Mouse (Mus musculus): ENCODE measurements around the gene Gstt1. TPM values are rescaled to one million over a fixed set of nuclear protein-coding genes. Genes with fewer than 3 reads are reported as not detected.

Gstt1 gene
- polyA plus RNA-seq, 1 experiment from 2014 or later, result 5.3 TPM

GRCm38 (mm10) chr10:75832272-75832895 is 34.0 kb upstream of the Gstt1 start:
- 51% methylated on average over 13 of the region's 13 CpGs for WGBS
- H3K4me2 ChIP-seq, result no peak overlapping the region
- no peaks in the 10 kb centered on the region for H3K36me3 ChIP-seq
- peaks cover 12% of the 10 kb centered on the region for H3K27me3 ChIP-seq (replicated peaks)
- H3K27ac ChIP-seq (replicated peaks), result no peak overlapping the region
- no peaks in the 10 kb centered on the region for H3K9me3 ChIP-seq
- no peak overlapping the region for H3K4me3 ChIP-seq
- ATAC-seq (ENCODE audit: extremely low read depth, insufficient number of reproducible peaks, low FRiP score, low TSS enrichment), result no peak
- peaks cover 42% of the 10 kb centered on the region for H3K4me1 ChIP-seq
- no peak overlapping the region for H3K9ac ChIP-seq

GRCm38 (mm10) chr10:75830275-75830670 is 31.9 kb upstream of the Gstt1 start:
- no peak for ATAC-seq (ENCODE audit: extremely low read depth, insufficient number of reproducible peaks, low FRiP score, low TSS enrichment)
- H3K4me3 ChIP-seq, result no peak overlapping the region
- 85% methylated on average over 2 of the region's 2 CpGs for WGBS
- H3K4me2 ChIP-seq, result no peak overlapping the region
- H3K27me3 ChIP-seq (replicated peaks), result peaks cover 12% of the 10 kb centered on the region
- H3K4me1 ChIP-seq, result peaks cover 26% of the 10 kb centered on the region
- no peaks in the 10 kb centered on the region for H3K9me3 ChIP-seq
- H3K36me3 ChIP-seq, result no peaks in the 10 kb centered on the region
- H3K9ac ChIP-seq, result no peak overlapping the region
- no peak overlapping the region for H3K27ac ChIP-seq (replicated peaks)

GRCm38 (mm10) chr10:75829529-75830274 is 31.3 kb upstream of the Gstt1 start:
- Histone ChIP-seq H3K9me3 (no peaks in the 10 kb centered on the region), H3K9ac (no peak overlapping the region), H3K4me3 (no peak overlapping the region), H3K4me1 (peaks cover 20% of the 10 kb centered on the region), H3K36me3 (no peaks in the 10 kb centered on the region), H3K4me2 (no peak overlapping the region), H3K27ac (replicated peaks) (no peak overlapping the region), H3K27me3 (replicated peaks) (peaks cover 12% of the 10 kb centered on the region)
- ATAC-seq (ENCODE audit: extremely low read depth, insufficient number of reproducible peaks, low FRiP score, low TSS enrichment), result no peak
- 70% methylated on average over 2 of the region's 2 CpGs for WGBS

- H3K9me3 ChIP-seq, result 0 out of 2 replicates have a peak, but pooled peaks cover under 1% of the 10 kb centered on the region
- H3K27ac ChIP-seq (replicated peaks), result no peak overlapping the region
- peaks cover 12% of the 10 kb centered on the region for H3K27me3 ChIP-seq (replicated peaks)
- H3K36me3 ChIP-seq, result no peaks in the 10 kb centered on the region
- peaks cover 8% of the 10 kb centered on the region for H3K4me1 ChIP-seq
- no peak overlapping the region for H3K4me3 ChIP-seq
- ATAC-seq (ENCODE audit: extremely low read depth, insufficient number of reproducible peaks, low FRiP score, low TSS enrichment), result no peak
- H3K9ac ChIP-seq, result no peak overlapping the region
- no peak overlapping the region for H3K4me2 ChIP-seq
These were observed 30.1 kb upstream of the Gstt1 start for GRCm38 (mm10) chr10:75828500-75828931.

GRCm38 (mm10) chr10:75827668-75828360 is 29.4 kb upstream of the Gstt1 start:
- Histone ChIP-seq H3K27ac (replicated peaks) (no peak overlapping the region), H3K9me3 (peaks cover 7% of the 10 kb centered on the region), H3K4me1 (peaks cover 4% of the 10 kb centered on the region; the same call in 1 of the 2 replicates), H3K4me2 (no peak overlapping the region), H3K9ac (no peak overlapping the region), H3K4me3 (no peak overlapping the region), H3K27me3 (replicated peaks) (peaks cover 5% of the 10 kb centered on the region), H3K36me3 (no peaks in the 10 kb centered on the region)
- ATAC-seq (ENCODE audit: extremely low read depth, insufficient number of reproducible peaks, low FRiP score, low TSS enrichment), result no peak
- WGBS, result 75% methylated on average over 4 of the region's 4 CpGs

- WGBS, result 76% methylated on average over 4 of the region's 4 CpGs
- ATAC-seq (ENCODE audit: extremely low read depth, insufficient number of reproducible peaks, low FRiP score, low TSS enrichment), result no peak
- peaks cover 7% of the 10 kb centered on the region for H3K9me3 ChIP-seq
These were observed 26.1 kb upstream of the Gstt1 start for GRCm38 (mm10) chr10:75824530-75824929.

GRCm38 (mm10) chr10:75823782-75824181 is 25.4 kb upstream of the Gstt1 start:
- H3K36me3 ChIP-seq, result no peaks in the 10 kb centered on the region
- H3K27me3 ChIP-seq (replicated peaks), result no peaks in the 10 kb centered on the region; the same call in none of the 2 replicates
- no peak overlapping the region for H3K27ac ChIP-seq (replicated peaks)
- peaks cover 7% of the 10 kb centered on the region for H3K9me3 ChIP-seq
- no peak overlapping the region for H3K9ac ChIP-seq
- no peak overlapping the region for H3K4me2 ChIP-seq
- H3K4me3 ChIP-seq, result no peak overlapping the region
- ATAC-seq (ENCODE audit: extremely low read depth, insufficient number of reproducible peaks, low FRiP score, low TSS enrichment), result no peak
- 67% methylated on average over 1 of the region's 1 CpGs for WGBS
- H3K4me1 ChIP-seq, result peaks cover 4% of the 10 kb centered on the region; the same call in 1 of the 2 replicates

More at GRCm38 (mm10) chr10:75824530-75824929, 26.1 kb upstream of the Gstt1 start:
- H3K4me3 ChIP-seq, result no peak overlapping the region
- no peak overlapping the region for H3K4me2 ChIP-seq
- no peaks in the 10 kb centered on the region for H3K36me3 ChIP-seq
- H3K4me1 ChIP-seq, result peaks cover 4% of the 10 kb centered on the region; the same call in 1 of the 2 replicates
- H3K27me3 ChIP-seq (replicated peaks), result no peaks in the 10 kb centered on the region; the same call in none of the 2 replicates
- H3K27ac ChIP-seq (replicated peaks), result no peak overlapping the region
- no peak overlapping the region for H3K9ac ChIP-seq

- no peak within 1 kb of the TSS for H3K9ac ChIP-seq
- H3K9me3 ChIP-seq, result peaks cover 7% of the 10 kb centered on the region
- ATAC-seq (ENCODE audit: extremely low read depth, insufficient number of reproducible peaks, low FRiP score, low TSS enrichment), result no peak
- no peaks in the 10 kb centered on the region for H3K36me3 ChIP-seq
- WGBS, result 84% methylated on average over 2 of the region's 2 CpGs
- no peak within 1 kb of the TSS for H3K4me3 ChIP-seq
- no peak within 1 kb of the TSS for H3K4me2 ChIP-seq
- H3K27ac ChIP-seq (replicated peaks), result no peak within 1 kb of the TSS
- peaks cover under 1% of the 10 kb centered on the region; the same call in 1 of the 2 replicates for H3K4me1 ChIP-seq
- H3K27me3 ChIP-seq (replicated peaks), result peaks cover 2% of the 10 kb centered on the region
These were observed 24.1 kb upstream of the Gstt1 start, which contains the start of gene Gstt4 for GRCm38 (mm10) chr10:75822443-75822842. Gstt4 (minus strand) TSS chr10:75822543.

GRCm38 (mm10) chr10:75819882-75820281 is 21.5 kb upstream of the Gstt1 start:
- H3K4me3 ChIP-seq, result no peak overlapping the region
- no peak overlapping the region for H3K4me2 ChIP-seq
- no peaks in the 10 kb centered on the region for H3K36me3 ChIP-seq
- H3K9me3 ChIP-seq, result peaks cover 7% of the 10 kb centered on the region
- H3K4me1 ChIP-seq, result no peaks in the 10 kb centered on the region
- ATAC-seq (ENCODE audit: extremely low read depth, insufficient number of reproducible peaks, low FRiP score, low TSS enrichment), result no peak
- no peak overlapping the region for H3K27ac ChIP-seq (replicated peaks)
- H3K9ac ChIP-seq, result no peak overlapping the region
- 72% methylated on average over 5 of the region's 5 CpGs for WGBS
- peaks cover 6% of the 10 kb centered on the region; the same call in 1 of the 2 replicates for H3K27me3 ChIP-seq (replicated peaks)

GRCm38 (mm10) chr10:75818641-75819040 is 20.3 kb upstream of the Gstt1 start:
- ATAC-seq (ENCODE audit: extremely low read depth, insufficient number of reproducible peaks, low FRiP score, low TSS enrichment), result no peak
- Histone ChIP-seq H3K9ac (no peak overlapping the region), H3K27ac (replicated peaks) (no peak overlapping the region), H3K4me2 (no peak overlapping the region), H3K27me3 (replicated peaks) (peaks cover 6% of the 10 kb centered on the region; the same call in 1 of the 2 replicates), H3K4me3 (no peak overlapping the region), H3K4me1 (no peaks in the 10 kb centered on the region), H3K9me3 (peaks cover 7% of the 10 kb centered on the region), H3K36me3 (no peaks in the 10 kb centered on the region)
- WGBS, result 49% methylated on average over 10 of the region's 10 CpGs

GRCm38 (mm10) chr10:75804217-75804616 is 5.8 kb upstream of the Gstt1 start:
- ATAC-seq (ENCODE audit: extremely low read depth, insufficient number of reproducible peaks, low FRiP score, low TSS enrichment), result no peak
- no peaks in the 10 kb centered on the region for H3K36me3 ChIP-seq
- H3K9me3 ChIP-seq, result no peaks in the 10 kb centered on the region
- peaks cover 20% of the 10 kb centered on the region for H3K27me3 ChIP-seq (replicated peaks)
- no peak overlapping the region for H3K27ac ChIP-seq (replicated peaks)
- no peak overlapping the region for H3K9ac ChIP-seq
- H3K4me1 ChIP-seq, result no peaks in the 10 kb centered on the region
- H3K4me3 ChIP-seq, result no peak overlapping the region
- no peak overlapping the region for H3K4me2 ChIP-seq
- WGBS, result 55% methylated on average over 2 of the region's 2 CpGs
